Mouse (Mus musculus) left cerebral cortex, adult 2 months (tissue): ENCODE measurements at regions not wholly inside any gene's neighbourhood (a gene's known extent, or its start where the extent isn't known, plus 50 kb on each side); places are given as distances from the start of the nearest gene placed in this dataset.

Experiments used
- DNase-seq, 2 experiments: peaks; one replicate each; pipeline ENCODE4 v3.0.0; 2021 to 2022; ENCODE audit warnings: low spot score in 2 of 2, mixed read lengths in 1 of 2; ENCODE audit errors: extremely low spot score in 1 of 2
- H3K27ac ChIP-seq: fragments of 200-600 bp; 2 replicates; pipeline ENCODE4 v1.8.1; 2022
- H3K4me3 ChIP-seq: fragments of 200-600 bp; 2 replicates; pipeline ENCODE4 v1.8.1; 2022
- CTCF ChIP-seq: fragments of 200-600 bp; IDR thresholded peaks from 2 replicates; pipeline ENCODE4 v1.8.1; 2022; ENCODE audit warnings: antibody characterized with exemption, mild to moderate bottlenecking, moderate library complexity
- intact Hi-C: fragments of 180-260 bp; cut with DNase I; formaldehyde crosslinking; loops from one replicate; pipeline ENCODE4 v1.15.1; 2025

- no peak for TF ChIP-seq CTCF
- H3K27ac ChIP-seq: no peak overlapping the region
- no peak overlapping the region for H3K4me3 ChIP-seq
- intact Hi-C loops: no loop called here
- no peak for DNase-seq
These were observed 653.7 kb downstream of the Adgrl2 start for GRCm38 (mm10) chr3:148336640-148337039.

DNA sequence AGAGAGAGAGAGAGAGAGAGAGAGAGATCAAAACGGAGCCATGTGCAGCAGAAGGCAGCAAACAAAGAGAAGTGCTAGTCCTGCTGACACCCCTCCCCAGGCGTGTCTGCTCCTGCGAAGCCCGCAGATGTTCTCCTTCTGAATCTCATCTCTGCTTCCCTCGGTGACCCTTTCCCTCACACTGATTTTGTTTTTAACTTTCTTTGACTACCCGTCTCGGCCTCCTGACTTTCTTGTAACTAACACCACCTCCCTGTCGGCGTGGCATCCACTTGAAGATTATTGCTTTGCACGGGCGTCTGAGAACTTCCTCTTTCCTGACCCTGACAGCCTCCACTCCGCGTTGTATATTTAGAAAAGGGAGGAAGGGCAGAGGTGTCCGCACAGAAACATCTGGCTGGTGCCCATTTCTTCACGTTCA is 654.3 kb downstream of the Adgrl2 start:
- intact Hi-C loops: no loop called here
- Histone ChIP-seq H3K27ac (no peak overlapping the region), H3K4me3 (no peak overlapping the region)
- DNase-seq: no peak
- TF ChIP-seq CTCF: no peak

GRCm38 (mm10) chr3:148335654-148336053 is 654.7 kb downstream of the Adgrl2 start:
- Histone ChIP-seq H3K4me3 (no peak overlapping the region), H3K27ac (no peak overlapping the region)
- no peak for TF ChIP-seq CTCF
- DNase-seq: no peak
- intact Hi-C loops: no loop called here

- no peak for TF ChIP-seq CTCF
- intact Hi-C loops: no loop called here
- H3K4me3 ChIP-seq: no peak overlapping the region
- H3K27ac ChIP-seq: no peak overlapping the region
- no peak for DNase-seq
These were observed 665.3 kb downstream of the Adgrl2 start for GRCm38 (mm10) chr3:148324911-148325621.

GRCm38 (mm10) chr3:148321894-148322293 is 668.5 kb downstream of the Adgrl2 start:
- intact Hi-C loops: no loop called here
- no peak for DNase-seq
- Histone ChIP-seq H3K27ac (no peak overlapping the region), H3K4me3 (no peak overlapping the region)
- TF ChIP-seq CTCF: no peak

DNA sequence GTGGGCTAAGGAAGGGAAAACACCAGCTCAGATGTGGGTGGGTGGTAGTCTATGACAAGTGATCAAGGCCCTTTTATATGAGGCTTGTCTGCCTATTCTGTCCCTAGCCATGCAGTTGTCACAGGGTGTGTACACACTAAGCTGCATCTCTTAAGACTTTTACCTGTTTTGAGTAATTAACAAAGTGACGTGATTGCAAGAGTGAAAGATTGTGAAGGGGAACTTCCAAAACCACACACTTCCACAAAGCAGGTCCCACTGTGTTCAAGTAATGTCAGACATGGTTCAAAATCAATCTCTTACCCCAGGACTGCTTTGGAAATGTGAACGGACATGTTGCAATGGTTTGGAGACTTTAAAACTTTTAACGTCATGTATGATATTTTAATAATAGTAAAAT is 674.2 kb downstream of the Adgrl2 start:
- no peak for DNase-seq

GRCm38 (mm10) chr3:148315286-148315685 is 675.1 kb downstream of the Adgrl2 start:
- Histone ChIP-seq H3K4me3 (no peak overlapping the region), H3K27ac (no peak overlapping the region)
- no peak for DNase-seq
- intact Hi-C loops: no loop called here
- no peak for TF ChIP-seq CTCF

More for the DNA sequence above, 674.2 kb downstream of the Adgrl2 start:
- Histone ChIP-seq H3K4me3 (no peak overlapping the region), H3K27ac (no peak overlapping the region)
- intact Hi-C loops: no loop called here
- no peak for TF ChIP-seq CTCF

- DNase-seq: no peak
- intact Hi-C loops: no loop called here
- TF ChIP-seq CTCF: no peak
- Histone ChIP-seq H3K4me3 (no peak overlapping the region), H3K27ac (no peak overlapping the region)
These were observed 694.8 kb downstream of the Adgrl2 start for GRCm38 (mm10) chr3:148295515-148295914.

DNA sequence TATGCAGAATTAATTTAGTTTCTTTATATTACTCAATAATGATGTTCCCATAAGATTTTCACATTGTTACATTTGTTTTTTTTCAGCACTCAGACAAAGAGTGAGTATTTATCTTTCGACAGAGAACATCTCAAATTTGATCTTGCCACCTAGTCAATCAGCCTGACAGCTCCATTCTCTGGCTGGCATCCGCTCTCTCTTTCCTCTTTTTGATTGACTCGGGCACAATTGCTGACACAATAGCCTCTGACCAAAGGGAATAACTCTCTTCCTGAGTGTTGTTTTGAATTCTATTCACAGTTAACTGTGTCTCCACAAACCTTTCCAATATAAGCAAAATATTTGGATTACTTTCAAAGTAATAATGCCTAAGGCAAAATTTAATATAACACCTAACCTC is 711.4 kb downstream of the Adgrl2 start:
- intact Hi-C loops: no loop called here
- no peak overlapping the region for H3K4me3 ChIP-seq
- DNase-seq: no peak
- H3K27ac ChIP-seq: no peak overlapping the region
- TF ChIP-seq CTCF: no peak

- no peak for DNase-seq
These were observed 718.1 kb downstream of the Adgrl2 start for GRCm38 (mm10) chr3:148272159-148272848.

DNA sequence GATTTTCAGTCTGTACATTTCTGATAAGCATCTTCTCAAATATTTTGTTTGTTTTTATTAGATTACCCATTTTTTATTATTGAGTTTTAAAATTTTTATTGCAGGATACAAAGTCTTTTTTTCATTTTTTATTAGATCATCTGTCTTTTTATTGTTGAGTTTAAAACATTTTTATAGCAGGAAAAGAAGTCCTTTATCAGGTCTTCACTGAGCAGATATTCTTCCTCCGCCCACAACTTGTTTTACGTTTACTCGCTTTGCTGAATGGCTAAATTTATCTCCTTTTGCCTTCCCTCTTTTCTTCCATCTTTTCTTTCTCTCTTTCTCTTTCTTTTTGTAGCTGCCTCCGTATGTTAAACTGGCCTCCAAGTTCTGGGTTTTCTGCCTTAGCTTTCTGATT is 721.5 kb downstream of the Adgrl2 start:
- Histone ChIP-seq H3K4me3 (no peak overlapping the region), H3K27ac (no peak overlapping the region)
- DNase-seq: no peak
- TF ChIP-seq CTCF: no peak
- intact Hi-C loops: no loop called here

More at GRCm38 (mm10) chr3:148272159-148272848, 718.1 kb downstream of the Adgrl2 start:
- Histone ChIP-seq H3K27ac (no peak overlapping the region), H3K4me3 (no peak overlapping the region)
- intact Hi-C loops: no loop called here
- TF ChIP-seq CTCF: no peak

DNA sequence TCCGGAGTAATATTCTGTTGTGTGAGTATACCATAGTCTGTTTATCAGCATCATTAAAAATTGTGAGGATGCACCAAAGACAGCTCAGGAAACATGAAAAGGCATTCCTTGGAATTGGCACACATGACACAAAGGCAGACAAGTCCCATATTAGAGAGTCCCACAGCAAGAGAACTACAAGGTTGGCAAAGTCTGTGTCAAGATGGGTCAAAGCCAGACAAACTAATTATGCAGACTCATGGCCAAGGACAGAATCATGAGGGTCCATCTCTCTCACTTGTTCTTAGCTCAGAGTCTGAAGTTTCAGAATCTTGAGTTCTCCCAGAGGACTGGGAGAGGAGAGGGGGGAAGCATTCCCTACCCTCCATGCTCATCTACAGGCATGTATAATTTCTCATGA is 731.1 kb downstream of the Adgrl2 start:
- DNase-seq: no peak
- Histone ChIP-seq H3K27ac (no peak overlapping the region), H3K4me3 (no peak overlapping the region)
- TF ChIP-seq CTCF: no peak
- intact Hi-C loops: no loop called here

DNA sequence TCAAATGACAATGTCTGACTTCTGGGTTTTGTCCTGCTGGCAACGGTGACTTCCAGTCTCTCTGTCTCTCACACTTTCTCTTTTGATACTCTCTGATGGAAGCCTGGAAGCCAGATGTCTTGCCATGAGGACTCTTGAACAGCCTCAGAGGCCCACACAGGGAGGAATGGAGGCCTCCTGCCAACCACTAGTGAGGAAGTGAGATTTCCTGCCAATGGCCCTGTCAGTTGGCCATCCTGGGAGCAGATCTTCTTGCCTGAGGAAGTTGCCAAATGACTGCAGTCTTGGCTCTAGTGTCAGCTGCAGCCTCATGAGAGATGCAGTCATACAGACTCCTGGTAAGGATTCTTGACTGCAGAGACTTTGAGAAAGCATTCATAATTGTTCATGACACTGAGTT is 741.7 kb downstream of the Adgrl2 start:
- Histone ChIP-seq H3K27ac (no peak overlapping the region), H3K4me3 (no peak overlapping the region)
- no peak for TF ChIP-seq CTCF
- DNase-seq: no peak
- intact Hi-C loops: no loop called here
